Mouse (Mus musculus): ENCODE results near the gene Fbln5.

DNA sequence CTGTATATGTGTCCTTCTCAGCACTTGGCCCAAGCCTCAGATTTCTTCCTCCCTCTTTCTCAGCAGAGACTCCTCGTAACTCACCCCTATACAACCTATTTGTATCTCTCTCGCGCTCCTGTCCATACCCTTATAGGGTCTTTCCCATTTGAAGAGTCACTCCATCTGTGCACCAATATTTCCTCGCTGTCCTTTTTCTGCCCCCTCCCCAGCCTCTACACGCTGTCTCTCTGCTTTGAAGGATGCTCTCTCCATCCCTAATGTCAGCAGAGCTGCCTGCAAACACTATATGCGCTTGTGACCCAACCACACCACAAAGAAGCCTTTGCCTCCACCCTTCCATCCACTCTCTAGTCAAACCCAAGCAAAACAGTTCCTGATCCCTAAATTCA is 14.3 kb upstream of the Fbln5 start:
- TF ChIP-seq POLR2AphosphoS2 (IDR thresholded peaks at IDR 0.05; ENCODE audit: insufficient read length, low read depth) (no peak), CEBPB (IDR thresholded peaks at IDR 0.05; ENCODE audit: insufficient read depth, poor library complexity, severe bottlenecking) (no peak), MYOG (IDR thresholded peaks at IDR 0.05; ENCODE audit: control insufficient read depth in 1 of 3, insufficient read depth in 1 of 3, insufficient read length in 2 of 3, low read depth in 2 of 3) (no peak), POLR2A (IDR thresholded peaks at IDR 0.05; ENCODE audit: insufficient read length, low read depth) (no peak), TCF12 (IDR thresholded peaks at IDR 0.05; ENCODE audit: insufficient read depth, poor library complexity, severe bottlenecking) (no peak), USF1 (IDR thresholded peaks at IDR 0.05; ENCODE audit: low read depth) (no peak)
